Mouse (Mus musculus) lung, embryonic 15.5 days (tissue): ENCODE results near the gene Grk6. TPM values are rescaled to one million over a fixed set of nuclear protein-coding genes. Genes with fewer than 3 reads are reported as not detected.

Source experiments
- ATAC-seq: fragments of 200-750 bp; cut with Nextera tagmentation; 2 replicates; pipeline ENCODE4 v1.8.0; 2017; ENCODE audit warnings: moderate number of reproducible peaks, borderline replicate concordance; ENCODE audit not compliant: low FRiP score, low TSS enrichment; ENCODE audit errors: extremely low read depth
- H3K27ac ChIP-seq: fragments of 300-500 bp; sonication (generic); 2 replicates; pipeline ENCODE4 v1.5.1; 2015; ENCODE audit warnings: moderate library complexity, mild to moderate bottlenecking, inconsistent platforms
- H3K27me3 ChIP-seq: fragments of 300-500 bp; sonication (generic); 2 replicates; pipeline ENCODE4 v1.6.1; 2015; ENCODE audit warnings: inconsistent platforms
- H3K36me3 ChIP-seq: fragments of 300-500 bp; sonication (generic); 2 replicates; pipeline ENCODE4 v1.6.1; 2015; ENCODE audit warnings: inconsistent platforms
- H3K4me1 ChIP-seq: fragments of 300-500 bp; sonication (generic); 2 replicates; pipeline ENCODE4 v1.6.1; 2015; ENCODE audit warnings: inconsistent platforms
- H3K4me2 ChIP-seq: fragments of 300-500 bp; sonication (generic); 2 replicates; pipeline ENCODE4 v1.6.1; 2015; ENCODE audit warnings: inconsistent platforms, mild to moderate bottlenecking, moderate library complexity
- H3K4me3 ChIP-seq: fragments of 300-500 bp; sonication (generic); 2 replicates; pipeline ENCODE4 v1.5.1; 2015; ENCODE audit warnings: mild to moderate bottlenecking, inconsistent platforms
- H3K9ac ChIP-seq: fragments of 300-500 bp; sonication (generic); 2 replicates; pipeline ENCODE4 v1.6.1; 2015; ENCODE audit warnings: inconsistent platforms
- H3K9me3 ChIP-seq: fragments of 300-500 bp; sonication (generic); 2 replicates; pipeline ENCODE4 v1.6.1; 2016; ENCODE audit warnings: inconsistent platforms
- WGBS: fragments of 180-500 bp; shearing (Covaris S2); methylation state at CpG from one replicate; pipeline ENCODE4 v1.1.7; 2015; 5-methylcytosine and 5-hydroxymethylcytosine counted together
- polyA plus RNA-seq: library from polyadenylated mRNA; unstranded; fragments of >200 nt; fragmentation: Nextera tagmentation; extraction: Ambion mirVana; gene quantifications from 2 replicates; pipeline ENCODE4 v1.2.1, GENCODE M21; 2015

Gene Grk6
- polyA plus RNA-seq, 1 experiment from 2014 or later, result 45.7 TPM

DNA sequence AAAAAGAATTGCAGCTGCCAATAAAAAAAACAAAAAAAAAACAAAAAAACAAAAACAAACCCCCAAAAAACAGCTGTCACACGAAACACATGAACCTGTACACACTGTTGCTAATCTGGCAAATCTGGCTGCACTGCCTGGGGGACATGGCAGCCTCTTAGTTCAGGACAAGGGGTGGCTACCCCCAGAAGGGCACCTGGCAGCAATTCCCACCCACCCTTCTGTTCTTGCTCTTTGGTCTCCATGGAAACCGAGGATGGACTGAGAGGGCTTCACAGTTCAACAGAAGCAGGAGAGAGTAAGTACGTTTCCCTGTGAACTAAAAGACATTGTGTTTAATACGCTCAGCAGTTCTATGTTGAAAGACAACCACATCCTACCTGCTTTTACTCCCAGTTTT is 50.8 kb downstream of the Grk6 start:
- no peaks in the 10 kb centered on the region for H3K9me3 ChIP-seq
- H3K27ac ChIP-seq, result no peak overlapping the region
- H3K9ac ChIP-seq, result no peak overlapping the region
- H3K36me3 ChIP-seq, result peaks cover 15% of the 10 kb centered on the region
- no peak overlapping the region for H3K4me2 ChIP-seq
- H3K4me1 ChIP-seq, result peaks cover 30% of the 10 kb centered on the region
- ATAC-seq, result no peak
- no peak overlapping the region for H3K4me3 ChIP-seq
- WGBS, result 35% methylated on average over 4 of the region's 4 CpGs
- H3K27me3 ChIP-seq, result peaks cover 16% of the 10 kb centered on the region; the same call in 1 of the 2 replicates

DNA sequence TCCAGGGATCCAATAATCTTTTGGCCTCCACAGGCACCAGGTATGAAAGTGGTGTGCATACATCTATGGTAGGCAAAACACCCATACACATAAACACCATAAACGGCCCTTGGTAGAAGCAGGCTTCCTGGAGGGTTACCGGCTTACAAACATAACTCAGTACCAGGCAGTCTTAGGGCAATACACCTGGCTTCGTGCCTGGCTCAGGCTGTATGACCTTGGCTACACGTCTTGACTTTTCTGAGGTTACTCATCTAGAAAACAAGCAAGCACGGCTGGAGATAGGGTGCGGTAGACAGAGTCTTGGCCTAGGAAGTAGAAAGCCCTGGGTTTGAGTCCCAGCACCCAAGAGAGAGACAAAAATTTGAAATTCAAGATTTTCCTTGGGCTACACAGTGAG is 51.8 kb downstream of the Grk6 start:
- H3K9me3 ChIP-seq, result no peaks in the 10 kb centered on the region
- H3K4me2 ChIP-seq, result no peak overlapping the region
- WGBS, result 79% methylated on average over 6 of the region's 6 CpGs
- no peak overlapping the region for H3K27ac ChIP-seq
- H3K9ac ChIP-seq, result no peak overlapping the region
- ATAC-seq, result no peak
- no peak overlapping the region for H3K4me3 ChIP-seq
- H3K4me1 ChIP-seq, result peaks cover 31% of the 10 kb centered on the region
- peaks cover 16% of the 10 kb centered on the region; the same call in 1 of the 2 replicates for H3K27me3 ChIP-seq
- peaks cover 20% of the 10 kb centered on the region for H3K36me3 ChIP-seq

GRCm38 (mm10) chr13:55498906-55499305 is 54.0 kb downstream of the Grk6 start:
- 57% methylated on average over 11 of the region's 11 CpGs for WGBS
- no peak overlapping the region for H3K9ac ChIP-seq
- no peak for ATAC-seq
- peaks cover 40% of the 10 kb centered on the region for H3K36me3 ChIP-seq
- no peak overlapping the region for H3K4me2 ChIP-seq
- peaks cover 11% of the 10 kb centered on the region; the same call in 1 of the 2 replicates for H3K27me3 ChIP-seq
- no peak overlapping the region for H3K4me3 ChIP-seq
- H3K9me3 ChIP-seq, result no peaks in the 10 kb centered on the region
- peaks cover 31% of the 10 kb centered on the region for H3K4me1 ChIP-seq
- no peak overlapping the region for H3K27ac ChIP-seq

DNA sequence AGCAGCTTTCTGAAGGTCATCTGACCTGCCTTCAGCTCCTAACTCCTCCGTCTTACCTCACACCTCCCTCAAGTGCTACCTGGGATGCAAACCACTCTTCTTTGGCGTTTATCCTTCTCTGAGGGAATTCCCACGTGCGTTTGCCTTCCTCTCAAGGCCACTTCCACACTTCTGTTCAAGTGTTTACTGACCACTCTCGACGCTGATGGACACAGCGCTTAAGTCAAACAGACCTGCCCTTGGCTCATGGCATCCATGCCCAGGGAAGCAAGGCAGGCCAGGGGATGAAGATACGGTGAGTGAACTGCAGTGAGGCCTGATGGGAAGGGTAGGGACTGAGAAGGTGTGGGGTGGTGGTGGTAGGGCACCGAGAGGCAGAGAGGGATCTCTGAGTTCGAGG is 55.7 kb downstream of the Grk6 start:
- H3K4me1 ChIP-seq, result peaks cover 19% of the 10 kb centered on the region; the same call in 1 of the 2 replicates
- ATAC-seq, result no peak
- 56% methylated on average over 10 of the region's 10 CpGs for WGBS
- no peak overlapping the region for H3K4me2 ChIP-seq
- H3K9me3 ChIP-seq, result no peaks in the 10 kb centered on the region
- no peak overlapping the region for H3K27ac ChIP-seq
- H3K4me3 ChIP-seq, result no peak overlapping the region
- H3K9ac ChIP-seq, result no peak overlapping the region
- peaks cover 11% of the 10 kb centered on the region; the same call in 1 of the 2 replicates for H3K27me3 ChIP-seq
- peaks cover 57% of the 10 kb centered on the region for H3K36me3 ChIP-seq

DNA sequence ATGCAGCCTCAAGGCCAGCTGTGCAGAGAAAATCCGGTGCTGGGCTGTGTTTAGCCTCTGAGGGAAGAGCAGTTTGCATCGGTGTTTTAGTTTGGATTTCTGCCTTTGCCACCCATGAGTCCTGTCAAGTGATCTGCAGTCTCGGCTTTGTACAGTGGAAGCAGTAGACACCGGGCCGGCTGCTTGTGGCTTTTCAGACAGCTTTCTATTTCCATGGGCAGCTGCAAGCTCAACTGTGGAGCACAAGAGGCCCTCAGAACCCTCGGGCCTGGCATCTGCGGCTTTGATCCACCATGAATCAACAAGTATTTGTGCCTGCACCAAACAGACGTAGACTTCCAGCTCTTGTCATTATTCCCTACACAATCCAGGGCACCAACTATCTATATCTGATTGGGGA is 57.5 kb downstream of the Grk6 start:
- peaks cover 73% of the 10 kb centered on the region for H3K36me3 ChIP-seq
- no peak overlapping the region for H3K4me2 ChIP-seq
- H3K9ac ChIP-seq, result no peak overlapping the region
- ATAC-seq, result no peak
- peaks cover 10% of the 10 kb centered on the region; the same call in 1 of the 2 replicates for H3K4me1 ChIP-seq
- H3K9me3 ChIP-seq, result no peaks in the 10 kb centered on the region
- no peak overlapping the region for H3K4me3 ChIP-seq
- peaks cover 11% of the 10 kb centered on the region; the same call in 1 of the 2 replicates for H3K27me3 ChIP-seq
- H3K27ac ChIP-seq, result no peak overlapping the region
- 88% methylated on average over 8 of the region's 8 CpGs for WGBS

DNA sequence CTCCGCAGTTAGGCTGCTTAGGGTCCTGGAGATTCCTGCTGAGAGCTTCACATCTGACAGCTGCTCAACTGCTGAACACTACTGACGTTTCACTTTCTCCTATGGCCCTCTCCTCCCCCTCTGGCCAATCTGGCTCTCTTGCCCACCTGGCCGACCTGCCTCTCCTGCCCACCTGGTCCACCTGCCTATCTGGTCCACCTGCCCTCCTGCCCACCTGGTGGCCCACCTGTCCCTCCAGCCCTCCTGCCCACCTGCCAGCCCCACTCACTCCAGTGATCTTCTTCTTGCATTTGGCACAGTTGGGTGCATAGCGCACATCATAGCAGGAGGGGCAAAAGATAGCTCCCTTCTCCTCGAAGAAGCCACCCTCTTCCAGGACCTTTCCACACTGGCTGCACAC is 59.5 kb downstream of the Grk6 start:
- Histone ChIP-seq H3K4me2 (no peak overlapping the region), H3K27me3 (peaks cover 7% of the 10 kb centered on the region; the same call in 1 of the 2 replicates), H3K9ac (no peak overlapping the region), H3K36me3 (peaks cover 85% of the 10 kb centered on the region), H3K4me3 (no peak overlapping the region), H3K4me1 (peaks cover 10% of the 10 kb centered on the region; the same call in 1 of the 2 replicates), H3K27ac (no peak overlapping the region), H3K9me3 (no peaks in the 10 kb centered on the region)
- 83% methylated on average over 5 of the region's 5 CpGs for WGBS
- ATAC-seq, result no peak

DNA sequence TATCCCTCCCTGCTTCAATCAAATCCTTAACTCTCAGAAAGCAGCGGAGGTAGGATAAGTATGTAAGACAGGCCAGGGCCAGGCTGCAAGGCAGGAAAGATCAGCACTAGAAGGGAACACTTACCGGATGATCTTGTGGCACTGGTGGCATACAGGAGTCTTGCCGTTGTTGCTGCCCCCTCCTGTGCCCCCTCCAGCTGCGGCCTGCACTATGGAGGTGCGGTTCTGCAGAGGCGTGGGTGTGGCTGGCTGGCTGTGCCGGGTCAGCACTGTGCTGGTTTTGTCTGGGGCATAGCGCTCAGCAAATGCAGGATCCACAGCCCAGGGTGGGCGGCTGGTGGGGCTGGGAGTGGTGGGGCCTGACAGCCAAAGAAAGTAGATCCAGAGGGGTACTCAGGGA is 60.9 kb downstream of the Grk6 start:
- Histone ChIP-seq H3K4me3 (no peak overlapping the region), H3K4me1 (peaks cover 10% of the 10 kb centered on the region), H3K9me3 (no peaks in the 10 kb centered on the region), H3K9ac (no peak overlapping the region), H3K4me2 (no peak overlapping the region), H3K27ac (no peak overlapping the region), H3K27me3 (peaks cover 4% of the 10 kb centered on the region; the same call in 1 of the 2 replicates), H3K36me3 (peaks cover 84% of the 10 kb centered on the region)
- WGBS, result 93% methylated on average over 9 of the region's 9 CpGs
- ATAC-seq, result no peak

DNA sequence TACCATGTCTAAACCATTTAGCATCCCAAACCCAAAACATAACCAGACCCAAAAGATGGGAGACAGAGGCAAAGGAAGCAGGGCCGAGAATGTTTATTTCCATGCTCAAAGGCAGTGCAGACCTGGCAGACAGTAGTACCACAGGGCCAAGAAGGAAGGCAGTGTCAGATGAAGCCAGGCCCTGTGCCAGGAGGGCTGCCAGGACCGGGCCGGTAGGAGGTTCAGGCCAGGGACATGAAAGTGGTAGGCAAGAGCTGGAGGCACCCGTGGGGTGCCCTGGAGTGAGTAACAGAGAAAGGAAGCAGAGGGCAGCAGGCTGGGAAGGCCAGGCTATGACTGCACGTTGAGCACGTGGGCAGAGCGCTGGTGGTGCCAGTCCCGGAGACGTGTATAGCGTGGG is 61.8 kb downstream of the Grk6 start:
- Histone ChIP-seq H3K27me3 (peaks cover 4% of the 10 kb centered on the region; the same call in 1 of the 2 replicates), H3K36me3 (peaks cover 80% of the 10 kb centered on the region), H3K27ac (no peak overlapping the region), H3K4me3 (no peak overlapping the region), H3K4me2 (no peak overlapping the region), H3K9me3 (no peaks in the 10 kb centered on the region), H3K9ac (no peak overlapping the region), H3K4me1 (peaks cover 19% of the 10 kb centered on the region)
- no peak for ATAC-seq
- 84% methylated on average over 10 of the region's 10 CpGs for WGBS

- ATAC-seq, result no peak
These were observed 63.0 kb downstream of the Grk6 start for GRCm38 (mm10) chr13:55507877-55508276.

GRCm38 (mm10) chr13:55508531-55508930 is 63.7 kb downstream of the Grk6 start:
- Histone ChIP-seq H3K9me3 (no peaks in the 10 kb centered on the region), H3K9ac (no peak overlapping the region), H3K4me2 (no peak overlapping the region), H3K36me3 (peaks cover 63% of the 10 kb centered on the region), H3K27me3 (no peaks in the 10 kb centered on the region), H3K4me3 (no peak overlapping the region), H3K27ac (no peak overlapping the region), H3K4me1 (peaks cover 26% of the 10 kb centered on the region)
- 88% methylated on average over 10 of the region's 10 CpGs for WGBS
- ATAC-seq, result no peak

More at GRCm38 (mm10) chr13:55507877-55508276, 63.0 kb downstream of the Grk6 start:
- H3K27ac ChIP-seq, result no peak overlapping the region
- H3K9me3 ChIP-seq, result no peaks in the 10 kb centered on the region
- peaks cover 24% of the 10 kb centered on the region for H3K4me1 ChIP-seq
- H3K4me3 ChIP-seq, result no peak overlapping the region
- 67% methylated on average over 11 of the region's 11 CpGs for WGBS
- no peaks in the 10 kb centered on the region for H3K27me3 ChIP-seq
- H3K4me2 ChIP-seq, result no peak overlapping the region
- H3K36me3 ChIP-seq, result peaks cover 70% of the 10 kb centered on the region
- H3K9ac ChIP-seq, result no peak overlapping the region

DNA sequence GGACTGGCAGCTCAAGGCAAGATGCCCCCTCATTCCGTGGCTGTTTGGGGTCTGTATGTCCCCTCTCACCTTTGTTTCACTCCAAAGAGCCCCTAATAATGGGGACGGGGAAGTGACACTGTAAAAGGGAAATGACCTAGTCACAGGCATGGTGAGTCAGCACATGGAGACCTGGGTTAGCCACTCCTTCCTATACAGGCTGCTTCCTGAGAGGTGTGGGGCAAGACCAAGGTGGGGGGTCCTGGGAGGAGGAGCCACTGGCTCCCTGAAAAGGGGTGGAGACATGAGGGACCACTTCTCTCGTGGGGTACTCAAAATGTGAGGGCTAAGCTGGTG is 65.4 kb downstream of the Grk6 start:
- Histone ChIP-seq H3K4me2 (peak overlapping the region; percentile 71), H3K27ac (peak overlapping the region; percentile 94), H3K4me1 (peaks cover 30% of the 10 kb centered on the region), H3K9ac (no peak overlapping the region), H3K27me3 (peaks cover 12% of the 10 kb centered on the region; the same call in 1 of the 2 replicates), H3K4me3 (no peak overlapping the region; the same call in 1 of the 2 replicates), H3K36me3 (peaks cover 46% of the 10 kb centered on the region), H3K9me3 (no peaks in the 10 kb centered on the region)
- WGBS, result 28% methylated on average over 3 of the region's 3 CpGs
- peak; percentile 3; the same call in 1 of the 2 replicates for ATAC-seq
